Mouse (Mus musculus) neural tube, embryonic 10.5 days (tissue): ENCODE data around the gene Wee1.
A peak's percentile ranks its signal among the peaks of the same experiment; 100 is the strongest.
"Not testable (repeated sequence)": the region's sequence is repeated elsewhere in the genome, so short reads cannot be mapped to it uniquely, and the experiment has no call there.

Experiments used
- DNase-seq: peaks from one replicate; pipeline ENCODE4 v3.0.0-alpha.2; 2017; ENCODE audit warnings: low spot score; ENCODE audit errors: extremely low spot score

The Wee1 gene

GRCm38 (mm10) chr7:110122565-110123422, 948 bp downstream of the Wee1 start:
- DNase-seq = no peak

DNA sequence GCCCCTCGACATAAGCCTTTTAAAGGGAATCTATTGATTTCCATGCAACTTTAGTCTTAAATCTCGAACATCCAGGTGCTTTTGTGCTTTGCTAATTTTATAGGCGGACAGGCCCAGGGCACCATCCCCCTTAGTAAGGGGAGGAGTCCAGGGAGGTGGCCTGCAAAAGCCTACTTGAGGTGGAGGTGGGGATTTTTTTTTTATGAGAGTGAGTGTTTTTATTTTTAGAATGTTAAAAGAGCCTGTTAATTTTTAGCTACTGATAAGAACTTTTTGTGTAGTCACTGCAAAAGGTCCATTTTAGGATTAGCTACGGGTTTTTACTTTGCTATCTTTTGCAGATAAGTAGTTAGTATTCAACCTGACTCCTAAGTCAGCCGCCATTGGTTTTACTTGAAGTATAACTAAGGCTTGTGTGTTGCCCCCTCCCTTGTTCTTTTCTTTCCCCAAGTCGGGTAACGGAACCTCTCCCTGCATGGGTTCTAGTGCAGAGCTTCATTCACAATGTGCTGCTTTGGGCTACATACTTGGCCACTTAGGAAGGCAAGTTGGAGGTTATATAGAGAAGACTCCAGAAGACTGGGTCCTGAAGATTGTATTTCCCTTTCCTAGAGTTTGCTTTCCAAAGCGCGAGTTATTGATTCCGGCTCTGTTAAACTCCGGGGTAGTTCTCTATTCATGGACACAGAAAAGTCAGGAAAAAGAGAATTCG, 2.2 kb downstream of the Wee1 start:
- no peak for DNase-seq

GRCm38 (mm10) chr7:110128566-110128965, 6.7 kb downstream of the Wee1 start:
- DNase-seq = no peak

DNA sequence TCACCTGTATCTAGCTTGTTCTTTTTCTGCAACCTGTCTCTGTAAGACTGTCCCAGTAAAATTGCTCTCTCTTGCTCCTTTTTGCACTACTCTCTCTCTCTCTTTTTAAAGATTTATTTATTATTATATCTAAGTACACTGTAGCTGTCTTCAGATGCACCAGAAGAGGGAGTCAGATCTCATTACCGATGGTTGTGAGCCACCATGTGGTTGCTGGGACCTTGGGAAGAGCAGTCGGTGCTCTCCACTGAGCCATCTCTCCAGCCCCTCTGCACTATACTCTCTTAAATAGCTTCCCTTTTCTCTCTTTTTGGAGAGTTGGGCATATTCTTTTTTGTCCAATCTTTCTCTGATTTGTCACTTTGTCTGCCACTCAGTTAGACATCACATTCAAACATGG, 10.4 kb downstream of the Wee1 start:
- DNase-seq = not testable (repeated sequence)

DNA sequence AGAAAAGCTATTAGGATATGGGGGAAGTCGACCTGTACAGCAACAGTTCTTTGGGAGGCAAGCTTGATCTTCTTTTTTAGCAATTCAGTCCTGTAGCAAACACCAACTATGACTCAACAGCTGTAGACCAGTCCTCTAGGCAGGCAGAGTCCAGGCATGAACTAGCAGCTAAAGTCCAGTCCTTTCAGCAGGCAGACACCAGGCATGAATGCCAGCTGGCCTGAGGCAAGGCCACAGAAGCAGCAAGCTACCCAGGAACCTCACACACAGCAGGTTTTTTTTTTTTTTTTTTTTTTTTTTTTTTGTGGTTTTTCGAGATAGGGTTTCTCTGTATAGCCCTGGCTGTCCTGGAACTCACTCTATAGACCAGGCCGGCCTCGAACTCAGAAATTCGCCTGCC, 12.1 kb downstream of the Wee1 start:
- no peak for DNase-seq

DNA sequence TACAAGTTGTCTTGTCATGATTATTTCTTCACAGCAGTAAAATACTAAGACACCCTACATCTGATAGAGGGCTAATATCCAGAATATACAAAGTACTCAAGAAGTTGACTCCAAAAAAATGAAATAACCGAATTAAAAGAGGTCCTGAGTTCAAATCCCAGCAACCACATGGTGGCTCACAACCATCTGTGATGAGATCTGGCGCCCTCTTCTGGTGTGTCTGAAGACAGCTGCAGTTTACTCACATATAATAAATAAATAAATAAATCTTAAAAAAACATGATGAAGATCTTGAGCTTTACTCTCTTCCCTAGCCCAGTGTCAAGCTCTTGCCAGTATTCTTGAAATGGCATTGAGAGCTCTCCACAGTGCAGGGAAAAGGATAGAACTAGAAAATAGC, 16.7 kb downstream of the Wee1 start:
- DNase-seq = no peak

DNA sequence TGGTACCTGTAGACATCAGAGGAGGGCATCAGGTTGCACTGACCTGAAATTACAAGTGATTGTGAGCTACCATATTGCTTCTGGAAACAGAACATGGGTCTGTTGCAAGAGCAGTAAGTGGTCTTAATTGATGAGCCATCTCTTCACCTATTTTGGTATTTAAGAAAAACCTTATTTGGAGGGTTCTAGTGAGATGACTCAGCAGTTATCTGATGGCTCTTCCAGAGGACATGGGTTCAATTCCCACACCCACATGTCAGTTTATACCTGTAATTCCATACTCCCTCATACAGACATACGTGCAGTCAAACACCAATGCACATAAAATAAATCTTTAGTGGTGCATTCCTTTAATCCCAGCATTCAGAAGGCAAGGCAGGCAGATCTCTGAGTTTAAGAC, 22.0 kb downstream of the Wee1 start:
- no peak for DNase-seq

DNA sequence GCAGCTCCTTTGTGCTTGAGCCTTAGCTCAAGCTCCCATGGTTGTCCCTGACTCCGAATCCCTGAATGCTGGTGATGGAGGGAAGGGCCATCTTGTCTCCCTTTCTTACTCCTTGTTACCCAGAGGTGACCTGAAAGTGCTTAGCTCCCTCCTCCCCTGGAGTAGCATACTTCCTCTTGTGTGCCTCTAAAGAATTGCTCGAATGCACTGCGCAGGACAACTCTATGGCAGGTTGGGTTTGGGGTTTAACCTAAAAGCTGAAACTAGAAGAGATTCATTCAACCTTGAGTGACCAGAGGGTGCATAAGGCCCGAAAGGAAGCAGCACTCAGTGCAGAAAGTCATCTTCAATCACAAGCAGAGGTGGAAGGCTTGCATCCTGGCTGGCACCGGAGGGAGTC, 31.0 kb downstream of the Wee1 start:
- no peak for DNase-seq

GRCm38 (mm10) chr7:110156712-110157260, 34.9 kb downstream of the Wee1 start:
- DNase-seq = no peak

DNA sequence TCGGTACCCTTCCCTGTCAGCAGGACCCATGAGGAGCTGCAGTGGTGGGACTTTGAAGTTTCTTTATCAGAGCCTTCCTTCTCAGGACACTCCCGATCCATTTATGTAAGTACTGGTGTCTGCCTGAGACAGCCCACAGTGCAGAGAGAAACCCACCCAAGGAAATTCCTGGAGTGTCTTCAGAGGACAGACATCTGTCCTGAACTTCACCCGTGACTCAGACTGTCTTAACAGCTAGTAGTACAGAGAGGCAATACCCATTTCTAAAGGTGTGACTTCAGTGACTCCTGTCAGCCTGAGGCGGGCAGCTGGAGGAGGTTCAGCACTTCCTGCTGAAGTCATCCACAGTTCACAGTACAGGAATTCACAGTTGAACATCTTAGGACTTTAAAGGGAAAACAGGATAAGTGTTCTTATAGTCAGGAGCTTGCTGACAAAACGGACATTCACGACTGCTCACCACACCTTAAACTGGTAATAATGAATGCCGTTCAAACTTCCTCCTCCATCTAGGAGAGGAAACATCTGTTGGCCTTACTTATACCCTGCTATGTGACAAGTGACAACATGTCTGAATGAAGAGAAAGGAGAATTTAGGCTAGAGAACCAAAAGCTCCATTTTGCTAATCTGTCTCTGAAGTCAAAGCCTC, 35.5 kb downstream of the Wee1 start:
- no peak for DNase-seq

GRCm38 (mm10) chr7:110158073-110158472, 36.2 kb downstream of the Wee1 start:
- no peak for DNase-seq

DNA sequence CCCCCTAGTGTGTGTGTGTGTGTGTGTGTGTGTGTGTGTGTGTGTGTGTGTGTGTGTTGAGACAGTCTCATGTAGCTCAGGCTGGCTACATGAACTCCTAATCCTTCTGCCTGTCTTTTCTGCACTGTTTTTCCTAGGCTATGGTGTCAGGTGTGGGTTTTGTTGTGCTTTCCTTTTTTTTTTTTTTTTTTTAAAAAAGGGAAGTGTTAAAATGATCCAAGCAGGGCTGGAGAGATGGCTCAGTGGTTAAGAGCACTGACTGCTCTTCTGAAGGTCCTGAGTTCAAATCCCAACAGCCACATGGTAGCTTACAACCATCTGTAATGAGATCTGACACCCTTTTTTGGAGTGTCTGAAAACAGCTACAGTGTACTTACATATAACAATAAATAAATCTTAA, 38.3 kb downstream of the Wee1 start:
- not testable (repeated sequence) for DNase-seq

GRCm38 (mm10) chr7:110160601-110161000, 38.8 kb downstream of the Wee1 start:
- no peak for DNase-seq

GRCm38 (mm10) chr7:110163024-110163423, 41.2 kb downstream of the Wee1 start:
- DNase-seq = no peak

DNA sequence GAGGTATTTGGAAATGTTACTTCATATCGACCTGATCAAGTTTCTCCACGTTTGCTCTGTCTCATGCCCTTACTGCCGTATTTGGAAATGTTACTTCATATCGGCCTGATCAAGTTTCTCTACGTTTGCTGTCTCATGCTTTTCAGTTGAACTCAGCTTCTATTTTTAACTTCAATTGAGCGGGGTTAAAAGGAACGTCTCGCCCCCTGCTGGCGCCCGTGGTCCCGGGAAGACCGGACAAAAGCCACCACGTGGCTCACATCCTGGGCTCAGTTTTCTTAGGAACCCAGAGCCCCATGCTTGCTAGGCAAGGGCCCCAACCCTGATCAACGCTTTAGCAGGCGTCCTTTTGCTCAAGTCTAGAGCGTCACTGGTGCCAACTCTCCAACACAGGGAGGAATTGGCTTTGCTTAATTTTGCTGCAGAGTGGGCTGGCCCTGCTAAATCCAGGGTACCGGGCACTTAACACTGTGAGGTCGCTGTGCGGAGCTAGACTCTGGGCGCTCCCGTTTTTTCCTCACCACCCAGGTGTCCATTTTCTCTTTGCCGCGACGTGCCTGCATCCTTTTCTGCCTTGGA, 42.3 kb downstream of the Wee1 start:
- peak; percentile 89 for DNase-seq

- DNase-seq = peak; percentile 92
Measured at GRCm38 (mm10) chr7:110164712-110165122, 42.9 kb downstream of the Wee1 start.

DNA sequence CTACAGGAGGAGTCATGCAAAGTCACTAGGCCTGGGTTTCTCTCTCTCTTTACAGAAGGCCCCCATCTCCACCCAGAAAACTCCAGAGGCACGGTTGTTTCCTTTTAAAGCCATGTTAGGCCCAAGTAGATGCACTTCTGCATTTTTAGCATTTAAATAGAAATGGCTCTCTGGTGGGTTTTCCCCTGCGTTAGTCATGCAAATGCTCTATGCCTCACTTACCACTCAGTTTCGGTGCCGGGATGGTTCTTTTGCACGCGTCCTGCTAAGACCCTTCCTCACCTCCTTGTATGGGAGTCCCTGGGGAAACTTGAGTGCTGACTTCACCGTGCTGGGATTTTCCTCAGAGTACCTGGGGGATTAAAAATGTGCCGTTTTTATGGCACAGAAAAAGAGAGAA, 44.4 kb downstream of the Wee1 start:
- no peak for DNase-seq

DNA sequence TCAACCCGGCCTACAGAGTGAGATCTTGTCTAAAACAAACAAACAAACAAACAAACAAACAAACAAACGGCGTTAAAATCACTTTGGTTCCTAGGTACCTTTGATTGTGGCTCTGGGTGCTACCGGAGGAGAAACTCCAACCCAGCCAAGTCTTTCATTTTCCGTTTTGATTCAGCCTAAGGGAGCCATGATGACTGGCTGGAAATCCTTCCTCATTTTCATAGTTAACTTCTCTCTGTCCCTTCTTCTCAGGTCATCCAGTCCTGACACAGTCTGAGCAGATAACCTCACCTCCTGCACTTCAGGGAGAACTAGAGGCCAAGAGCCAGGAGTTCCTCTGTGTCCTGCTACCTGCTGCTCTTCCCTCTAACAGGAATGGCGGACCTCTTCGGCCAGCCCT, 57.4 kb downstream of the Wee1 start:
- DNase-seq = no peak

- DNase-seq = no peak
Measured at GRCm38 (mm10) chr7:110180613-110181012, 58.8 kb downstream of the Wee1 start.

GRCm38 (mm10) chr7:110181446-110181845, 59.6 kb downstream of the Wee1 start:
- DNase-seq = no peak

DNA sequence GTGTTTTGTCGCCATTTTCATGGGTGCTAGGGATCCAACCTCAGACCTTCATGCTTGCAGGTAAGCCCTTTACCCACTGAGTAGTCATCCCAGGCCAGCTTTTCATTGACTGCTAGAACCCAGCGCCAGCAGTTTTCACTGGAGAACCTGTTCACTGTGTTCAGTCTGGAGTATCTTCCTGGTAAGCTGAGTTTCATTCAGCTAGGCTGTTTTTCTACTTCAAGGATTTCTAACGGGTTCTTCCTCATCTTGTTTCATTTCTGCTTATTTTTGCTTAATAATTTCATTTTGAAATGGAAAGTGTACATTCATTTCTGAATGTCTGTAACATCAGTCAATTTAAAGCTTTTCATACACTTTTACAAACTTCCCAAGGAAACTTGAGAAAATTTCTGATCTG, 62.8 kb downstream of the Wee1 start:
- DNase-seq = no peak

GRCm38 (mm10) chr7:110189951-110190350, 68.1 kb downstream of the Wee1 start:
- DNase-seq = no peak
